Mouse (Mus musculus) liver, adult 2 months (tissue): ENCODE results near the gene Cyb5r3. TPM values are rescaled to one million over a fixed set of nuclear protein-coding genes. Genes with fewer than 3 reads are reported as not detected.

Experiments used
- DNase-seq: peaks from one replicate; pipeline ENCODE4 v3.0.0-alpha.2; 2011; ENCODE audit warnings: low read depth, low spot score; ENCODE audit errors: extremely low read depth
- H3K27ac ChIP-seq: fragments of 200-500 bp; replicated peaks from 2 replicates; pipeline ENCODE4 v1.5.1; 2012; ENCODE audit warnings: low read depth, mild to moderate bottlenecking, control low read depth, inconsistent platforms, low read length; ENCODE audit not compliant: insufficient read depth
- H3K27me3 ChIP-seq: fragments of 200-500 bp; 2 replicates; pipeline ENCODE4 v1.6.1; 2012; ENCODE audit warnings: mild to moderate bottlenecking, moderate library complexity, low read length, inconsistent platforms; ENCODE audit not compliant: control insufficient read depth, insufficient read depth
- H3K36me3 ChIP-seq: fragments of 200-500 bp; 2 replicates; pipeline ENCODE4 v1.6.1; 2012; ENCODE audit warnings: low read length, inconsistent platforms; ENCODE audit not compliant: control insufficient read depth, insufficient read depth
- H3K4me1 ChIP-seq: fragments of 200-500 bp; 2 replicates; pipeline ENCODE4 v1.6.1; 2011; ENCODE audit warnings: low read length; ENCODE audit not compliant: control insufficient read depth, insufficient read depth
- H3K4me3 ChIP-seq: fragments of 200-500 bp; 2 replicates; pipeline ENCODE4 v1.5.1; 2011; ENCODE audit warnings: low read depth, mild to moderate bottlenecking, control low read depth, low read length, moderate library complexity; ENCODE audit not compliant: insufficient read depth
- H3K79me2 ChIP-seq: fragments of 200-500 bp; 2 replicates; pipeline ENCODE4 v1.6.1; 2012; ENCODE audit warnings: inconsistent platforms, mild to moderate bottlenecking, low read length, moderate library complexity; ENCODE audit not compliant: control insufficient read depth, insufficient read depth
- H3K9ac ChIP-seq: fragments of 200-500 bp; 2 replicates; pipeline ENCODE4 v1.6.1; 2012; ENCODE audit warnings: low read depth, mild to moderate bottlenecking, control low read depth, inconsistent platforms, low read length
- CTCF ChIP-seq: fragments of 200-500 bp; IDR thresholded peaks from 2 replicates; pipeline ENCODE4 v1.5.1; 2011; ENCODE audit warnings: low read depth, low read length, control low read depth
- POLR2A ChIP-seq: fragments of 200-500 bp; IDR thresholded peaks from 2 replicates; pipeline ENCODE4 v1.6.1; 2011; ENCODE audit warnings: low read length, control low read depth; ENCODE audit not compliant: insufficient read depth; ENCODE audit errors: extremely low read depth
- WGBS: fragments of 180-500 bp; shearing (Covaris S2); methylation state at CpG from one replicate; pipeline ENCODE4 v1.1.7; 2018; 5-methylcytosine and 5-hydroxymethylcytosine counted together
- polyA plus RNA-seq: library from polyadenylated mRNA; depleted of rRNA; stranded (reverse); fragments of >200 nt; gene quantifications from 2 replicates; pipeline ENCODE4 v1.2.3, GENCODE M21; 2012; rRNA removed
- total RNA-seq: library from RNA; depleted of rRNA; stranded (reverse); fragments of >200 nt; gene quantifications from 2 replicates; pipeline ENCODE4 v1.2.3, GENCODE M21; 2014; rRNA removed

Gene Cyb5r3
- total and polyA plus RNA-seq, 2 experiments, result 155 to 500 TPM

GRCm38 (mm10) chr15:83111290-83111689 lies 61.1 kb downstream of the Cyb5r3 start:
- 83% methylated on average over 6 of the region's 6 CpGs for WGBS
- DNase-seq, result no peak

GRCm38 (mm10) chr15:83107814-83108213 lies 64.6 kb downstream of the Cyb5r3 start:
- peaks cover 5% of the 10 kb centered on the region; the same call in 1 of the 2 replicates for H3K36me3 ChIP-seq
- no peaks in the 10 kb centered on the region for H3K27me3 ChIP-seq
- 95% methylated on average over 6 of the region's 6 CpGs for WGBS
- TF ChIP-seq CTCF (no peak), POLR2A (no peak)
- H3K4me1 ChIP-seq, result no peaks in the 10 kb centered on the region
- no peaks in the 10 kb centered on the region for H3K79me2 ChIP-seq
- DNase-seq, result no peak
- no peak overlapping the region for H3K4me3 ChIP-seq
- no peak overlapping the region for H3K27ac ChIP-seq
- H3K9ac ChIP-seq, result no peak overlapping the region

More at GRCm38 (mm10) chr15:83111290-83111689, 61.1 kb downstream of the Cyb5r3 start:
- Histone ChIP-seq H3K4me3 (no peak overlapping the region), H3K9ac (no peak overlapping the region), H3K27ac (no peak overlapping the region), H3K79me2 (no peaks in the 10 kb centered on the region), H3K27me3 (no peaks in the 10 kb centered on the region), H3K36me3 (peaks cover 2% of the 10 kb centered on the region; the same call in 1 of the 2 replicates), H3K4me1 (no peaks in the 10 kb centered on the region)
- TF ChIP-seq POLR2A (no peak), CTCF (no peak)

- Histone ChIP-seq H3K4me1 (no peaks in the 10 kb centered on the region), H3K36me3 (peaks cover 5% of the 10 kb centered on the region; the same call in 1 of the 2 replicates), H3K27me3 (no peaks in the 10 kb centered on the region), H3K79me2 (no peaks in the 10 kb centered on the region), H3K27ac (no peak overlapping the region), H3K9ac (no peak overlapping the region), H3K4me3 (no peak overlapping the region)
- TF ChIP-seq POLR2A (no peak), CTCF (no peak)
- no peak for DNase-seq
- 93% methylated on average over 6 of the region's 6 CpGs for WGBS
These were observed 66.0 kb downstream of the Cyb5r3 start for GRCm38 (mm10) chr15:83106426-83106825.

Other genes starting within 250 kb of the Cyb5r3 start
- 22.6 and 23.4 TPM in 2 replicates for gene Tcf20, start 184.7 kb downstream of the Cyb5r3 start, total RNA-seq
- gene Tcf20, start 184.7 kb downstream of the Cyb5r3 start, polyA plus RNA-seq, result 8.7 and 10.9 TPM in 2 replicates
- gene Nfam1, start 139.3 kb downstream of the Cyb5r3 start, total RNA-seq, result 1.1 and 1.5 TPM in 2 replicates
- 1.8 and 3.2 TPM in 2 replicates for gene Nfam1, start 139.3 kb downstream of the Cyb5r3 start, polyA plus RNA-seq
- 51.6 and 58.1 TPM in 2 replicates for gene Serhl, start 83.1 kb downstream of the Cyb5r3 start, total RNA-seq
- 59.6 and 80.6 TPM in 2 replicates for gene Serhl, start 83.1 kb downstream of the Cyb5r3 start, polyA plus RNA-seq
- gene Rrp7a, start 49.8 kb downstream of the Cyb5r3 start, total RNA-seq, result 9.1 and 19.3 TPM in 2 replicates
- 44.1 and 44.7 TPM in 2 replicates for gene Rrp7a, start 49.8 kb downstream of the Cyb5r3 start, polyA plus RNA-seq
- 21.6 and 24.8 TPM in 2 replicates for gene Poldip3, start 23.2 kb downstream of the Cyb5r3 start, total RNA-seq
- 25.5 and 34.6 TPM in 2 replicates for gene Poldip3, start 23.2 kb downstream of the Cyb5r3 start, polyA plus RNA-seq
- gene A4galt, start 79.2 kb upstream of the Cyb5r3 start, total RNA-seq, result 0.28 and 0.54 TPM in 2 replicates
- 0.46 and 0.54 TPM in 2 replicates for gene A4galt, start 79.2 kb upstream of the Cyb5r3 start, polyA plus RNA-seq
- gene Arfgap3, start 177.7 kb upstream of the Cyb5r3 start, total RNA-seq, result 4.7 and 6.8 TPM in 2 replicates
- 5.7 and 9.0 TPM in 2 replicates for gene Arfgap3, start 177.7 kb upstream of the Cyb5r3 start, polyA plus RNA-seq